Comparison of ENCODE assay signal across 26 mouse cellular contexts in genomic region chr16:24535221-24535620, GRCm38 (mm10).
DNase-seq lines count a peak whose midpoint lies in the region.
"Had no signal": no experiment of that assay in that cellular context is flagged by ENCODE, and none has a peak within 500 bp of the region (broad histone marks: within the 10 kb centered on the region; RNA-seq: fewer than 3 reads in every experiment).

No protein-coding gene starts in this region.

- H3K4me3 ChIP-seq in embryonic facial prominence, embryonic 10.5 days: no peak overlapping the region
- H3K4me3 ChIP-seq: forebrain, embryonic 10.5 days; forebrain, embryonic 13.5 days; heart, embryonic 12.5 days; heart, embryonic 15.5 days; hindbrain, embryonic 10.5 days; hindbrain, embryonic 13.5 days; intestine, embryonic 15.5 days had no signal

- peak; percentile 14 to 48 for DNase-seq in frontal cortex, adult 2 months (ENCODE audit: extremely low spot score in 1 of 2, low spot score in 1 of 2)
- DNase-seq in frontal cortex, postnatal 10 days (ENCODE audit: low spot score in 2 of 2): no peak
- peak; percentile 16 for DNase-seq in left cerebral cortex, adult 11 months (ENCODE audit: low spot score)
- no peak for DNase-seq in left cerebral cortex, postnatal 10 days (ENCODE audit: extremely low spot score in 1 of 2, low spot score in 2 of 2)
- DNase-seq in adipocyte (ENCODE audit: low spot score): peak; percentile 74
- peak; percentile 67 for DNase-seq in brain, adult 2 months (ENCODE audit: low read depth, low spot score)
- no peak for DNase-seq in embryonic facial prominence, embryonic 10.5 days (ENCODE audit: low spot score)
- DNase-seq: adrenal gland, adult 8-10 months; adrenal gland, postnatal 25 days; cerebellum, adult 18-20 months; cerebellum, adult 9-11 months; cerebellum, postnatal 36 days; embryo, embryonic 11 days; gastrocnemius, postnatal 10 days; gastrocnemius, postnatal 36 days; heart, adult 11 months; heart, postnatal 10 days; heart, postnatal 36 days; kidney, adult 11 months had no signal

- H3K9me3 ChIP-seq in embryonic facial prominence, embryonic 10.5 days: no peaks in the 10 kb centered on the region
- H3K9me3 ChIP-seq: forebrain, embryonic 10.5 days; forebrain, embryonic 13.5 days; heart, embryonic 12.5 days; heart, embryonic 15.5 days; hindbrain, embryonic 10.5 days; hindbrain, embryonic 13.5 days; intestine, embryonic 15.5 days had no signal

- WGBS in embryonic facial prominence, embryonic 10.5 days: 85% methylated on average over 6 of the region's 6 CpGs

- H3K27me3 ChIP-seq in embryonic facial prominence, embryonic 10.5 days (replicated peaks; ENCODE audit: low read depth, poor library complexity, severe bottlenecking): no peaks in the 10 kb centered on the region
- H3K27me3 ChIP-seq: forebrain, embryonic 13.5 days; heart, embryonic 12.5 days; heart, embryonic 15.5 days; hindbrain, embryonic 13.5 days; intestine, embryonic 15.5 days had no signal

- no peak overlapping the region for H3K27ac ChIP-seq in embryonic facial prominence, embryonic 10.5 days (replicated peaks)
- H3K27ac ChIP-seq: forebrain, embryonic 10.5 days; forebrain, embryonic 13.5 days; heart, embryonic 15.5 days; hindbrain, embryonic 10.5 days; hindbrain, embryonic 13.5 days; intestine, embryonic 15.5 days had no signal

- 0 out of 2 replicates have a peak, but pooled peaks cover 4% of the 10 kb centered on the region for H3K4me1 ChIP-seq in embryonic facial prominence, embryonic 10.5 days
- H3K4me1 ChIP-seq: forebrain, embryonic 10.5 days; forebrain, embryonic 13.5 days; heart, embryonic 12.5 days; heart, embryonic 15.5 days; hindbrain, embryonic 10.5 days; hindbrain, embryonic 13.5 days; intestine, embryonic 15.5 days had no signal

- no peaks in the 10 kb centered on the region for H3K36me3 ChIP-seq in embryonic facial prominence, embryonic 10.5 days (replicated peaks)
- H3K36me3 ChIP-seq: forebrain, embryonic 10.5 days; heart, embryonic 12.5 days; heart, embryonic 15.5 days; hindbrain, embryonic 10.5 days; hindbrain, embryonic 13.5 days; intestine, embryonic 15.5 days had no signal

- intact Hi-C loops in left cerebral cortex, postnatal 10 days (cut with DNase I): no loop called here

Comparison
In these comparisons a context has a peak if more than half of its experiments do, and no peak if none do; other contexts are left out.
1. DNase-seq: peak in frontal cortex, adult 2 months (2 of 2), left cerebral cortex, adult 11 months (single experiment), adipocyte (single experiment) and brain, adult 2 months (single experiment); none in frontal cortex, postnatal 10 days (0 of 2), left cerebral cortex, postnatal 10 days (0 of 2) and embryonic facial prominence, embryonic 10.5 days (single experiment).